Mouse (Mus musculus): ENCODE results near the gene Glis2.
A peak's percentile ranks its signal among the peaks of the same experiment; 100 is the strongest.

Gene Glis2

DNA sequence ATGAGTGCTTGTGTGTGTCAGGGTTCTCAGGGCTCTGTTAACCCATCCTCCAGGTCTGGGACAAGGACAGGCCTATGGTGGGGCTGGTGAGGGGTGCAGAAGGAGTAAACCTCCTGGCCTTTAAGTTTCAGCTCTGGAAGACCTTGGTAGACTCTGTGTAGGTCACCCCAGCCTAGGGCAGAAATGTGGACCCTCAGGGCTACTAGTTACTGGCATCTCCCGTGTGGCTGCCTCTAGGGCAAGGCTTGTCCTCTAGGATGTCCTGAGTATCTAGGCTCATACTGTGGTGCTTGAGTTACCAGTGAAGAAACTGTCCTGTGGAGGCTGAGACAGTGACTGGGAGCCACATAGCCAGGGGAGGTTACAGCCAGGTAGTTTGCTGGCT is 8.9 kb downstream of the Glis2 start:
- no peak for DNase-seq (ENCODE audit: low spot score)

DNA sequence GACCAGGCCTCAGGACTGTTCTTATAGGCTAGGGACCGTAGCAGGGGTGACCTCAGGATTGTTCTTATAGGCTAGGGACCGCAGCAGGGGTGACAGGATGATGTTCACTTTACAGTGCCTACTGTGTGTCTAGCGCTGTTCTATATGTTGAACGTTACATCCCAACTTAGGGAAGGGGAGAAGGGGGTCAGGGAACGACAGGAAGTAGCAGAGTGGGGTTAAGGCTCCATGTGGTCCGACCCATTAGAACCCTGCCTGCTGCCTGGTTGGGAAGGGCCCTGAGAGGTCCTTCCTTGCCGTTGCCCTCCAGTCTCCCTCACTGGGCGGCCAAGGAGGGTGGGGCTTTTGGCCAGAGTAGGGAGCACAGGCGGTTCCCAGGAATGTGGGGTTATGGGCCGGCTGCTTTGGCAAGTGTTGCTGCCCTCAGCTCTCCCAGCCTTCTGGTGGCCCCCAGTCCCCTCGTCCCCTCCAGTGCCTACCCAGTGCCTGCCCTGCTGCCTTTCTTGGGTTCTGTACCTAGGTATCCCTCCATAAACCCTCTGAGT is 9.9 kb downstream of the Glis2 start:
- DNase-seq (ENCODE audit: low spot score) = no peak

- DNase-seq (ENCODE audit: low spot score) = peak; percentile 43
Measured at GRCm38 (mm10) chr16:4605514-4606131, 11.1 kb downstream of the Glis2 start.

GRCm38 (mm10) chr16:4606431-4607084 is 12.0 kb downstream of the Glis2 start:
- peak; percentile 35 for DNase-seq (ENCODE audit: low spot score)

DNA sequence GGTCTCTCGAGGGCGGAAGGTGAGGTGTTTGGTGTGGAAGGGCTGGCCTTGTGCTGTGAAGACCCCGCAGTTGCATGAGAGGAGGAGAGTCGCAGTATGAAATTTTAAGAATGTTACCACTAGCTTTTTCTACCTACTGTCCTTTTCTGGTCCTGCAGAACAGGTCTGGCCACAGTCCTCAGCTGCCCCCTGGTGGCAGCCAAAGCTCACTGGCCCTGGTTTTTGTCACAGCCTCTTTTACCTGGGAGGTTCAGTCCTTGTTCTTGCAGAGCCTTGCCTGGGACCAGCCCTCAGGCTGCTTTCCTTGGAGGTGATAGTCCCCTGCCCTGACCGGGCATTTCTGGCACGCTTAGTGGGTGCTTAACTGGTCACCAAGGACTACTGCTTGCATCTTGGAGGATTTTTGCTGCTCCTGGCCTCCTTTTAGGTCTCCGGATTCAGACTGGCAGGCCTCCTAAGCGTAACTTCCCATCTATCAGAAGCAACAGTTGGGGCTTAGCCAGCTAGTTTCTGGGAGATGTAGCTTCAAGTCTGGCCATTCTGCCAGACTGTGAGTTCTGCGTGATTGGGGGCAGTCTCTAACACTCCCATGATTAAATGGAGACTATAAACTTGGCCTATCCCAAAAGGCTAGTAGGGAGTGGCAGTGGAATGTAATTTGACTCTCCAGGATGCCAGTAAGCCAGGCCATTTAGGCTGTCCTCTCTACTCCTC is 13.5 kb downstream of the Glis2 start:
- peak; percentile 89 for DNase-seq (ENCODE audit: low spot score)

DNA sequence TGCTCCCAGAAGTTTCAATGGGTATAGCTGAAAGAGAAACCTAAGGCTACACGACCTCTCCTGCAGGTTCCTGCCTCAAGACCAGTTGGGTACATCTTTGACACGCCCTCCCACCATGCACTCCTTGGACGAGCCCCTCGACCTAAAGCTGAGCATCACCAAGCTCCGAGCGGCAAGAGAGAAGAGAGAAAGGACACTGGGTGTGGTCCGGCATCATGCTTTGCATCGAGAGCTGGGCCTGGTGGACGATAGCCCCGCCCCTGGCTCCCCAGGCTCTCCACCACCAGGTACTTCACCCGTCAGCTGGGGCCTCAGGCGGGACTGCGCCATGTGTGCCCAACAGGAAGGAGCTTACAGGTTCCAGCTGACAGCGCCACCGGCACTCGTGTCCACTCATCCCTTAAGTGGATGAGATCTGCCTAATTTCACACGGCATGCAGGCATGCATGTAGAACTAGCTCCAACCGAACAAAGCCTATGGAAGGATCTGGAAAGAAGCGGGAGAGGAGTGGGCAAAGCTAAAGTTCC is 14.1 kb downstream of the Glis2 start:
- DNase-seq (ENCODE audit: low spot score) = no peak

- DNase-seq (ENCODE audit: low spot score) = no peak
Measured at GRCm38 (mm10) chr16:4611193-4611592, 16.7 kb downstream of the Glis2 start.

DNA sequence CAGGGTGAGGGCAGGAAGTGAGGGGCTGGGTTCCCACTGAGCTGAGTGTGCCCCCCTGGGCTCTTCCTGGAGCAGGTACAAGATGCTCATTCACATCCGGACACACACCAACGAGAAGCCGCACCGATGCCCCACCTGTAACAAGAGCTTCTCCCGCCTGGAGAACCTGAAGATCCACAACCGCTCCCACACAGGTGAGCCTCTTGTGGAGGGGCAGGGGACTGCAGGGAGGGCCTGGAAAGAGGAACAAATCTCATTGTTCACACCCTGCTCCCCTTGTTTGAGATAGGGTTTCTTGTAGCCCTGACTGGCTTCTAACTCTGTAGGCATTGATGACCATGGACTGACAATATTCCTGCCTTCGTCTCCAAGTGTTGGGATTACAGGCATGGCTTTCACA is 17.2 kb downstream of the Glis2 start:
- DNase-seq (ENCODE audit: low spot score) = no peak

GRCm38 (mm10) chr16:4613736-4614135 is 19.2 kb downstream of the Glis2 start:
- DNase-seq (ENCODE audit: low spot score) = no peak

DNA sequence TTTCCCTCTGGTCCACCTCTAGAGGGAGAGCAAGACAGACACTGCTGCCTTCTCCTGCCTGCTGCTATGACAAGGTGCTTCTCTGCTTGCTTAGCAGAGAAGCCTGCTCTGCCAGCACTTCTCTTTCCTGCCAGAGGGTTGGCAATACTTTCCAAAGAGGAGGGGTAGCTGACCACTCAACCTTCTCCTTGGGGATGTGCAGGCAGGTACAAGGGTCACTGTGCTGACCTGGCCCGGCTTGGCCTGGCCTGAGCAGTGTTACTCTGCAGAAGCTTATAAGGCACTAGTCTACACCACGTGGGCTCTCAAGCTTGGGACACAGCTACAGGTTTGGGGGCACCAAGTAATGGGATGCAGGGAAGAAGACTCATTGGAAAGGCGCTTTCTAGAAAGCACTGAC is 20.1 kb downstream of the Glis2 start:
- no peak for DNase-seq (ENCODE audit: low spot score)

GRCm38 (mm10) chr16:4615297-4615696 is 20.8 kb downstream of the Glis2 start:
- DNase-seq (ENCODE audit: low spot score) = no peak

DNA sequence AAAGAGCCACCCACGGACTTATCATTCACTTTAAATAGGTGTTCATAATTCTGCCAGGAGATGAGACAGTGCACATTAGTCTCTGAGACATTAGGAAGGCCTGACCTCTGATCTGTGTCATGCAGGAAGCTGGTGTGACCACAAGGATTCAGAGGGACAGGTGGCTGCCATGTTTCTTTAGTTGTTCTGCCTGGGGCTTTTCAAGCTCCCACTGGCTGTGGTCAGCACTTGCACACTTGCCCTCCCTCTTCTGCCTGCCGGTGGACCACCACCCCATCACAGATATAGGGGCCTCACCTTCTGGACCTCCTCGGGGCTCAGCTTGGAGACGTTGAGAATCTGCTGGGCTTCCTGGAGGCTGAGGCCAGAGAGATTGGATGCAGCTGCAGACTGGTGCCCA is 22.3 kb downstream of the Glis2 start:
- DNase-seq (ENCODE audit: low spot score) = no peak

DNA sequence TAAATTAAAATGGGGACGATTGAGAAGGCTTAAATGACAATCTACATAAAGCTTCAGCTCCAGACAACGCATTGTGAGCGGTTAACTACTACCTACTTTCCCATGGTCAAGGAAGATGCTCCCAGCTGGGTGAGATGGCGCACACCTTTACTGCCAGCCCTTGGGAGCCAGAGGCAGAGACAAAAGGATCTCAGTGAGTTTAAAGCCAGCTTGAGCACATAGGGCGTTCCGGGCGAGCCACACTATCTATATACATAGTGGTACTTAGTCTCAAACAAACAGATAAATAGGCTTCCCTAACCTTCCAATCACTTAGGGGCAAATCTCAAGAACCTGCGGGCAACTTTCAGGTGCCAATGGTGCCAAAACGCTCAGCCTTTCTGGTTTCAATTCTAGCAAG is 29.6 kb downstream of the Glis2 start:
- no peak for DNase-seq (ENCODE audit: low spot score)

DNA sequence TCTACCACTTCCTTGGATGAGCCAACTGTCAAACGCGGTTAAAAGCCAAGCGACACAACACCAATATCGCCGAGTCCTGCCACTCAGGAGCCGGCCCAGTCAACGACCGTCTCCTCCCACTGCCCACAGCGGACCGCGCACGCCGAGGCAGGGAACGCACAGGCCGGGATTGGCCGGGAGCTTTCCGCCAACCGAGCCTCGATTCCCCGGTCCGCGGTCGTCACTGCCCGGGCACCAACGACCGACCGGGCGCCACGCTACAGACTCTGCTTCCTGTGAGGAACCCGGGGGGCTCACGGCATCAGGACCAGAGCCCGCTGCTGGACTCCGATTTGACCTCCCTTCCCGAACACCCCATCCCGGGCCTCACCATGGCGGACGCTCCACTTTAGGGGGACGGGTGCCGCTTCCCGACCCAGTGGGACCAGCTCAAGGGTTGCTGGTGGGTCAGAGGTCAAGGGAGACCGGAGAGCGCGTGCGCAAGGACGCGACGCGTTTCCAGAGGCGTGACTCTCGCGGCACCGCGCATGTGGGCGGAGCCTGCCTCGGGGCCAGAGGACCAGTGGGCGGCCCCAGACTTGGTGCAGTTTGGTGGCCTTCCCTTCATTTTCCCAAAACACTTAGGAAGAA is 30.1 kb downstream of the Glis2 start, which contains the start of gene Pam16:
Gene Pam16, minus strand, starts transcription at position 508 of the 630 bp plus-strand sequence.
- DNase-seq (ENCODE audit: low spot score) = peak; percentile 96

DNA sequence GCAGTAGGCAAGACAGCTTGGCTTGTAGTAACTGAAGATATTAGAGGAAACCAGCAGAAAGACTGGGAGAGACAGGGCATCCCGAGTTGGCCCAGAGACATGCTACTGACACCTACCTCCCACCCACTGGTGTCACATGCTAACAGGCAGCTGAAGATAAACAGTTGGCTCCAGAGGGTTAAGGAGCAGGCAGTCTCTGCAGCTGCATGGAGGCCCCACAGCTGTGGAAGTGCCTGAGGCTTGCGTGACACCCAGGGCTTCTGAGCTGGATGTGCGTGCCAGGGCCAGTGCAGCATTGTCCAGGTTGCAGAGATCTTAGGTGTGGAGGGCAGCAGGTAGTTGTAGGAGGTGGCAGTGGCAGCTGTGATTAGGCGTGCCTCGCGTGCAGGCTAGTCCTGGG is 32.6 kb downstream of the Glis2 start:
- DNase-seq (ENCODE audit: low spot score) = no peak

DNA sequence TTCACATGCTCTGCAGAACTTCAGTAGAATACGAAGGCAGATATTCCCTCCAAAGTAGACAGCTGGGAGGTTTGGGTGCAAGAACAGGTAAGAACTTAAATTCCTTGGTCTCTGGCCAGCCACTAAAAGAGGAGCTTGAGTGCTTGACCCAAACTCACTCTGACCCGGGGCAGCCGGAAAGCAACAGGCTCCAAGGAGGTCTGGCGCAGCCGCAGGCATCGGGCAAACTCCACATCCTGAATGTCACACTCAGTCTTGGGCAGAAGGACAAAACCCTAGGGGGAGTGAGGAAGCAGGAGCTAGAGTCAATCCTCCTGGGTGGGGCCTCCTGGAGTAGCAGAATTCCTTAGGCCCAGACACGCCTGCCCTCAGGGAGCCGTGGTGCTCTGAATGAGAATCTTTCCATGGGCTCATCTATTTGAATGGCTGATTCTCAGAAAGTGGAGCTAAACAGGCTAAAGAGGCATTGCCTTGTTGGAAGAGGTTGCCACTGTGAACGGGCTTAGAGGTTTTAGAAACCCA is 34.4 kb downstream of the Glis2 start:
- no peak for DNase-seq (ENCODE audit: low spot score)

- DNase-seq (ENCODE audit: low spot score) = peak; percentile 86
Measured at GRCm38 (mm10) chr16:4629950-4630349, 35.4 kb downstream of the Glis2 start.

- peak; percentile 57 for DNase-seq (ENCODE audit: low spot score)
Measured at GRCm38 (mm10) chr16:4632050-4632449, 37.5 kb downstream of the Glis2 start.

GRCm38 (mm10) chr16:4633661-4634060 is 39.1 kb downstream of the Glis2 start:
- no peak for DNase-seq (ENCODE audit: low spot score)

GRCm38 (mm10) chr16:4634681-4635080 is 40.2 kb downstream of the Glis2 start:
- DNase-seq (ENCODE audit: low spot score) = no peak

DNA sequence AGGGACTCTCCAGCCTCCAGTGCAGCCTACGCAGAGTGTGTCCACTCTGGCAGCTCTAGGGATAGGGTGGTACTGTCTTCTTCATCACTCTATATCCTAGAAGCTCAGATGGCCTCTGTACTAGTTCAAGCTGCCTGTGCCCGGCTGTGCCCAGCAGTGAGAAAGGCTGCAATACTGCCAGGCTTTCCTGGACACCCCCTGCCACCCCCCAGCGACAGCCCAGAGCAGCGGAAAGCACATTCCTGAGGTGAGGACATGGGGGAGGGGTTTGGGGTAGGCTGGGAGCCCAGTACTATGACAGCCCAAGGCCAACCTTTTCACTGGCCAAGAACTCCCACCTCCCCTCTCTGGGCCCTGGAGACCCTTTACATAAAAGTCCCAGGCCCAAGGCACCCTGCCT is 41.2 kb downstream of the Glis2 start:
- no peak for DNase-seq (ENCODE audit: low spot score)

DNA sequence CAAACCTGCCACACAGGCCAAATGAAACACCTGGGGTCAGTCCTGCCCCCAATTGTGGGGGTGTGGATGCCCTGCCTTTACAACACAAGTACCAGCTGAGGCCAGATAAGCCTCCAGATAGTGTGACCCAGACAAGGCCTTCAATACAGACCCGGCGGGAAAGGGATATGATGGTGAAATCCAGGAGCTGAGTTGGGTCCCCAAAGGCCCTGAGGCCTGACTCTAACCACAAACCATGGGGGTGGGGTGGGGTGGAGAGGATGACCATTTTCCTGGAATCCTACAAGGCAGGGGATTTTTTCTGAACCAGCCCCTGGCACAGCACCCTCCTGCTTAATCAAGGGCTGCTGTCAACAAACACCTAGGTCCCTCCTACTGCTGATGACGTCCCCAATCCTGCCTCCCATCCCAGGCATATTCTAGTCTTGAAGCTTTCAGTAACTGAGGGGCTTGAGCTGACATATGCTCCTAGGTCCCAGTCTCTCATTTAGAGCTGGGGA is 44.4 kb downstream of the Glis2 start:
- no peak for DNase-seq (ENCODE audit: low spot score)
